Mouse (Mus musculus): ENCODE data around the gene Tenm2. TPM values are rescaled to one million over a fixed set of nuclear protein-coding genes. Genes with fewer than 3 reads are reported as not detected.

Gene Tenm2
- polyA plus RNA-seq, 1 experiment from 2014 or later: 3.4 TPM

GRCm38 (mm10) chr11:36264776-36265466 lies 970.8 kb downstream of the Tenm2 start:
- H3K4me2 ChIP-seq (ENCODE audit: low read depth, low read length): no peak overlapping the region
- H3K27ac ChIP-seq (replicated peaks; ENCODE audit: low read depth, low read length): 0 out of 2 replicates have a peak overlapping the region, but pooled peaks have one; percentile 11
- no peak overlapping the region for H3K9ac ChIP-seq (ENCODE audit: low read depth, low read length)
- no peaks in the 10 kb centered on the region for H3K36me3 ChIP-seq (ENCODE audit: control insufficient read depth, insufficient read depth, low read length)
- H3K27me3 ChIP-seq (replicated peaks; ENCODE audit: control insufficient read depth, insufficient read depth, low read length): no peaks in the 10 kb centered on the region
- ATAC-seq (ENCODE audit: low read depth) (peak; percentile 48; the same call in 1 of the 2 replicates), DNase-seq (ENCODE audit: low spot score) (peak; percentile 74)
- no peaks in the 10 kb centered on the region for H3K9me3 ChIP-seq (ENCODE audit: control insufficient read depth, low read length)
- H3K4me1 ChIP-seq (ENCODE audit: control insufficient read depth, insufficient read depth, low read length): no peaks in the 10 kb centered on the region
- H3K4me3 ChIP-seq (ENCODE audit: low read depth, low read length): no peak overlapping the region
- WGBS: 75% methylated on average over 17 of the region's 17 CpGs

GRCm38 (mm10) chr11:36263840-36264239 lies 971.9 kb downstream of the Tenm2 start:
- peak; percentile 78 for DNase-seq (ENCODE audit: low spot score)
- Histone ChIP-seq H3K27me3 (replicated peaks; ENCODE audit: control insufficient read depth, insufficient read depth, low read length) (no peaks in the 10 kb centered on the region), H3K36me3 (ENCODE audit: control insufficient read depth, insufficient read depth, low read length) (no peaks in the 10 kb centered on the region), H3K4me3 (ENCODE audit: low read depth, low read length) (no peak overlapping the region), H3K9ac (ENCODE audit: low read depth, low read length) (no peak overlapping the region), H3K27ac (replicated peaks; ENCODE audit: low read depth, low read length) (no peak overlapping the region), H3K9me3 (ENCODE audit: control insufficient read depth, low read length) (no peaks in the 10 kb centered on the region), H3K4me1 (ENCODE audit: control insufficient read depth, insufficient read depth, low read length) (no peaks in the 10 kb centered on the region), H3K4me2 (ENCODE audit: low read depth, low read length) (no peak overlapping the region)
- no peak for ATAC-seq (ENCODE audit: low read depth)
- WGBS: 45% methylated on average over 10 of the region's 10 CpGs

GRCm38 (mm10) chr11:36257187-36257586 lies 978.6 kb downstream of the Tenm2 start:
- no peaks in the 10 kb centered on the region for H3K27me3 ChIP-seq (replicated peaks; ENCODE audit: control insufficient read depth, insufficient read depth, low read length)
- no peak overlapping the region for H3K9ac ChIP-seq (ENCODE audit: low read depth, low read length)
- ATAC-seq (ENCODE audit: low read depth) (peak; percentile 57; the same call in 1 of the 2 replicates), DNase-seq (ENCODE audit: low spot score) (peak; percentile 55)
- no peaks in the 10 kb centered on the region; the same call in none of the 2 replicates for H3K4me1 ChIP-seq (ENCODE audit: control insufficient read depth, insufficient read depth, low read length)
- H3K4me2 ChIP-seq (ENCODE audit: low read depth, low read length): no peak overlapping the region
- no peak overlapping the region for H3K4me3 ChIP-seq (ENCODE audit: low read depth, low read length)
- no peaks in the 10 kb centered on the region for H3K36me3 ChIP-seq (ENCODE audit: control insufficient read depth, insufficient read depth, low read length)
- 44% methylated on average over 5 of the region's 5 CpGs for WGBS
- peaks cover 6% of the 10 kb centered on the region; the same call in 1 of the 2 replicates for H3K9me3 ChIP-seq (ENCODE audit: control insufficient read depth, low read length)
- H3K27ac ChIP-seq (replicated peaks; ENCODE audit: low read depth, low read length): peak overlapping the region; percentile 33; the same call in 1 of the 2 replicates

DNA sequence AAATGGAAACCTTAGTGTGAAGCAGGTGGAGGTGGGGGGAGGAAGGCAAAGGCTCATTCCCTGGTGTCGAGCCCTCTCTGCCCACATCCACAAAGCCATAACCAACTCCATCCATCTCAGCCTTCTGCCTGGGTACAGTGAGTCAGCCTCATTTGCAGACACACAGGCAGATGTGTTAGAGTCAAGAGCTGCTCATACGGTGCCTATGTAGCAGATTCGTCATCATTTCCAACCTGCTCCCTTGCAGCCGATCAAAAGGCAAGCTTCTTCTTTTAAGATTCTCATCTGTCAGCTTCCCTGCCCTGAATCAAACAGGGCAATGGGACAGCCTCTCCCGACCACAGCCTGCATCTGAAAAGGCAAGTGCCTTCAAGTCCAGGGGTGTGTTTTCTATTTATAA lies 979.0 kb downstream of the Tenm2 start:
- Histone ChIP-seq H3K4me1 (ENCODE audit: control insufficient read depth, insufficient read depth, low read length) (no peaks in the 10 kb centered on the region; the same call in none of the 2 replicates), H3K27me3 (replicated peaks; ENCODE audit: control insufficient read depth, insufficient read depth, low read length) (no peaks in the 10 kb centered on the region), H3K27ac (replicated peaks; ENCODE audit: low read depth, low read length) (peak overlapping the region; percentile 33), H3K36me3 (ENCODE audit: control insufficient read depth, insufficient read depth, low read length) (no peaks in the 10 kb centered on the region), H3K4me3 (ENCODE audit: low read depth, low read length) (no peak overlapping the region), H3K9ac (ENCODE audit: low read depth, low read length) (no peak overlapping the region), H3K4me2 (ENCODE audit: low read depth, low read length) (no peak overlapping the region), H3K9me3 (ENCODE audit: control insufficient read depth, low read length) (peaks cover 6% of the 10 kb centered on the region; the same call in 1 of the 2 replicates)
- 60% methylated on average over 5 of the region's 5 CpGs for WGBS
- peak; percentile 45; the same call in 1 of the 2 replicates for ATAC-seq (ENCODE audit: low read depth)
- no peak for DNase-seq (ENCODE audit: low spot score)

- WGBS: 85% methylated on average over 2 of the region's 2 CpGs
- H3K4me2 ChIP-seq (ENCODE audit: low read depth, low read length): no peak overlapping the region
- ATAC-seq (ENCODE audit: low read depth) (no peak), DNase-seq (ENCODE audit: low spot score) (no peak)
- H3K36me3 ChIP-seq (ENCODE audit: control insufficient read depth, insufficient read depth, low read length): no peaks in the 10 kb centered on the region
- no peak overlapping the region for H3K27ac ChIP-seq (replicated peaks; ENCODE audit: low read depth, low read length)
- no peak overlapping the region for H3K4me3 ChIP-seq (ENCODE audit: low read depth, low read length)
- no peaks in the 10 kb centered on the region; the same call in none of the 2 replicates for H3K4me1 ChIP-seq (ENCODE audit: control insufficient read depth, insufficient read depth, low read length)
- no peak overlapping the region for H3K9ac ChIP-seq (ENCODE audit: low read depth, low read length)
- peaks cover 6% of the 10 kb centered on the region; the same call in 1 of the 2 replicates for H3K9me3 ChIP-seq (ENCODE audit: control insufficient read depth, low read length)
- H3K27me3 ChIP-seq (replicated peaks; ENCODE audit: control insufficient read depth, insufficient read depth, low read length): no peaks in the 10 kb centered on the region
Observed at GRCm38 (mm10) chr11:36254019-36254418, 981.7 kb downstream of the Tenm2 start.

DNA sequence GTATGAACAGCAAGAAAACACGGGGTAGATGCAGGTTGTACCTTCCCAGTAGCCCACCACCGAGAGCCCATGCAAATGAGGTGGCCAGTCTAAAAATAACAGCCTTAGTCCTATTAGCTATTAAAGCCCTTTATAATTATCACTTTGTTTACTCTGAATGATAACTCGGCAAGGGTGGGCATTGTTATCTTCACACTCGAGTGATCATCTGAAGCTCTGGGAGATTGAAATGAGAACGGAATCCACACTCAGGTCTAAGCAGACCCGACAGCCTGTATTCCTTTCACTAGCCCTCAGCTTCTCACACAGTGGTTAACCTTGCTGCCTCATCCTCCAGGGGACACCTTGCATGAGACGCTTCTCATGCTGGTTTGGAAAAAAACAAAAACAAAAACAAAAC lies 985.7 kb downstream of the Tenm2 start:
- Histone ChIP-seq H3K27me3 (replicated peaks; ENCODE audit: control insufficient read depth, insufficient read depth, low read length) (no peaks in the 10 kb centered on the region), H3K36me3 (ENCODE audit: control insufficient read depth, insufficient read depth, low read length) (no peaks in the 10 kb centered on the region), H3K27ac (replicated peaks; ENCODE audit: low read depth, low read length) (no peak overlapping the region), H3K9me3 (ENCODE audit: control insufficient read depth, low read length) (peaks cover 6% of the 10 kb centered on the region; the same call in 1 of the 2 replicates), H3K4me3 (ENCODE audit: low read depth, low read length) (no peak overlapping the region), H3K4me2 (ENCODE audit: low read depth, low read length) (no peak overlapping the region), H3K9ac (ENCODE audit: low read depth, low read length) (no peak overlapping the region), H3K4me1 (ENCODE audit: control insufficient read depth, insufficient read depth, low read length) (peaks cover 1% of the 10 kb centered on the region; the same call in 1 of the 2 replicates)
- DNase-seq (ENCODE audit: low spot score): no peak
- no peak for ATAC-seq (ENCODE audit: low read depth)
- 67% methylated on average over 7 of the region's 7 CpGs for WGBS

DNA sequence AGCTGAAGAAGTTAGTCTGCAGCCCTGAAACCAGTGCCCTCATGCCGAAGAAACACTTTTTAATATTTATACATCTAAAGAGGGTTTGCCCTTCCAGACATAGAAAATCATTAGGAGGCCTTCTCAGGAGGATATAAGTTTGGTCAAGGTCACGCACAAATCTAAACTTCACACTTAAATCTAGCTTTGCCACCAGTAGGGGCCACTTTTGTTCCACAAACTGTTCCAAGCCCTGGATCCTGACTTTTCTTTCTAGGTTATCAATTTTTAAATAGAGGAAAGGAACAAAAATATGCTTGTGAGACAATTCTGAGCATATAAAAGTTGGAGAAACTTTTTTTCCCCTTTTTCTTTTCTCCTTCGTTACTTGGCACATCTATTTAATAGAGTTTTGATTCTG lies 989.6 kb downstream of the Tenm2 start:
- Histone ChIP-seq H3K4me3 (ENCODE audit: low read depth, low read length) (no peak overlapping the region), H3K9me3 (ENCODE audit: control insufficient read depth, low read length) (no peaks in the 10 kb centered on the region), H3K4me1 (ENCODE audit: control insufficient read depth, insufficient read depth, low read length) (peaks cover 18% of the 10 kb centered on the region), H3K4me2 (ENCODE audit: low read depth, low read length) (no peak overlapping the region), H3K9ac (ENCODE audit: low read depth, low read length) (no peak overlapping the region), H3K36me3 (ENCODE audit: control insufficient read depth, insufficient read depth, low read length) (no peaks in the 10 kb centered on the region), H3K27me3 (replicated peaks; ENCODE audit: control insufficient read depth, insufficient read depth, low read length) (no peaks in the 10 kb centered on the region), H3K27ac (replicated peaks; ENCODE audit: low read depth, low read length) (no peak overlapping the region)
- ATAC-seq (ENCODE audit: low read depth) (no peak), DNase-seq (ENCODE audit: low spot score) (no peak)
- WGBS: 76% methylated on average over 3 of the region's 3 CpGs

DNA sequence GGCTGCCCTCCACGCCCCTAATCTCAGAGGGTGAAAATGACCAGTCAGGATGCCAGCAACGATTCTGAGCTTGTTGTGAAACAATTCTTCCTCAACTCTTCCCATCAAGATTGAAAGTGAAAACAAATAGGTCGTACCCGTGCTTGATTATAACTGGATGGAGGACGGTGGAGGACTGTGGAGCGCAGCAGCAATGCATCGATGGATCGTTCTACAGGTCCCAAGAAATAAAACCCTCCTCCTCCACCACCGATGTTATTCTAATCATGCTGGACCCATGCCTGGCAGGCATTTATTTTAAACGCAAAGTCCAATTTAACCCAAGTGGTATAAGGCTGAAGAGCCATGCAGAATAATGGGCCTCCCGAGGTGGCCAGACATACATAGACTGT lies 991.3 kb downstream of the Tenm2 start:
- no peaks in the 10 kb centered on the region for H3K9me3 ChIP-seq (ENCODE audit: control insufficient read depth, low read length)
- no peaks in the 10 kb centered on the region for H3K27me3 ChIP-seq (replicated peaks; ENCODE audit: control insufficient read depth, insufficient read depth, low read length)
- no peaks in the 10 kb centered on the region for H3K36me3 ChIP-seq (ENCODE audit: control insufficient read depth, insufficient read depth, low read length)
- peak overlapping the region; percentile 64; the same call in 1 of the 2 replicates for H3K27ac ChIP-seq (replicated peaks; ENCODE audit: low read depth, low read length)
- DNase-seq (ENCODE audit: low spot score) (no peak), ATAC-seq (ENCODE audit: low read depth) (no peak)
- H3K9ac ChIP-seq (ENCODE audit: low read depth, low read length): no peak overlapping the region
- H3K4me2 ChIP-seq (ENCODE audit: low read depth, low read length): peak overlapping the region; percentile 31; the same call in 1 of the 2 replicates
- no peak overlapping the region for H3K4me3 ChIP-seq (ENCODE audit: low read depth, low read length)
- 78% methylated on average over 11 of the region's 11 CpGs for WGBS
- peaks cover 18% of the 10 kb centered on the region for H3K4me1 ChIP-seq (ENCODE audit: control insufficient read depth, insufficient read depth, low read length)

Data from embryonic facial prominence, embryonic 14.5 days (tissue).